Mouse (Mus musculus) mammary gland, adult 2 months (tissue): ENCODE results near the gene Fam227a. TPM values are rescaled to one million over a fixed set of nuclear protein-coding genes. Genes with fewer than 3 reads are reported as not detected.

Experiments used
- polyA plus RNA-seq: library from polyadenylated mRNA; depleted of rRNA; stranded (reverse); fragments of >200 nt; gene quantifications from 2 replicates; pipeline ENCODE4 v1.2.3, GENCODE M21; 2012; ENCODE audit warnings: low replicate concordance; rRNA removed

Gene Fam227a
- polyA plus RNA-seq = 0.86 and 1.7 TPM in 2 replicates

GRCm38 (mm10) chr15:79658531-79659375, at the start of gene Fam227a, which contains the start of gene Cby1:
Fam227a (minus strand) TSS chr15:79658956.
Cby1 (plus strand) TSS chr15:79659199.

GRCm38 (mm10) chr15:79690426-79691022, 31.8 kb upstream of the Fam227a start, which contains the start of gene Gtpbp1:
Gtpbp1 (plus strand) TSS chr15:79690845.

DNA sequence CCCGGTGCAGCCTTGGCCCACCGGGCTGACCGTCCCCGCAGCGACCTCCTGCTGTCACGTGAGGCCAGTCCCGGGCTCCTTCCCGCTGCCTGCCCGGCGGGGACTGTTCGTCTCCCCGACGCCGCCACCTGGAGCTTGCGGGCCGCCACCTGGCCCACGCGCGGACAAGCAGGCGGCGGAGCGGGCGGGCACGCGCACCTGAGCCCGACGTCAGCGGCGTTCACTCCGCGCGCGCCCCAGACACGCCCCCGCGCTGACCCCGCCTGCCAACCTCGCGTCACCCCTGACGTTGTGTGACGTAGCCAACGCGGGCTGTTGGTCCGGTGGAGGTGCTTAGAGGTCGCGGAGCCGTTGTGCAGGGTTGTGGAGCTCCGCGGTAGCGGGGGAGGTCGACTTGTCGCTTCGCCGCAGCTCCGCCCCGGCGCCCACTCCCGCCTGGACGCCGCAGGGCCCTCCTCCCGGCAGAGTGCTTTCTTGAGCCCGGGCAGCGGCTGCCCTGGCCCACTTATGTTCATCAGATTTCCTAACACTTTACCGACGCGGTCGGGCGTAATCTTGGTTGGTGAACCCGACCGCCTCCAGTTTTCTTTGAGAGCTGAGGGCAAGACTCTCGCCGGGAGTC, 29.0 kb upstream of the Fam227a start, which contains the start of gene Josd1:
Gene Josd1, minus strand, starts transcription at position 274 of the 622 bp plus-strand sequence.

GRCm38 (mm10) chr15:79670249-79670971, 11.7 kb upstream of the Fam227a start, which contains the start of gene Tomm22:
Tomm22 (plus strand) TSS chr15:79670861.

GRCm38 (mm10) chr15:79604990-79605665, 53.6 kb downstream of the Fam227a start, which contains the start of gene Dmc1:
Dmc1 (minus strand) TSS chr15:79605109.

Other genes with a start within 250 kb of the Fam227a start
- gene Csnk1e, start 203.4 kb downstream of the Fam227a start, polyA plus RNA-seq = 54.3 and 68.8 TPM in 2 replicates
- gene Kcnj4, start 153.7 kb downstream of the Fam227a start, polyA plus RNA-seq = 0.04 and 0.10 TPM in 2 replicates
- 21.8 and 42.2 TPM in 2 replicates for gene Kdelr3, start 142.5 kb downstream of the Fam227a start, polyA plus RNA-seq
- 255 and 343 TPM in 2 replicates for gene Ddx17, start 112.2 kb downstream of the Fam227a start, polyA plus RNA-seq
- 0.30 TPM in 1 of 2 replicates, not detected in the other for gene Dmc1, start 53.8 kb downstream of the Fam227a start, polyA plus RNA-seq
- 5.3 and 5.6 TPM in 2 replicates for gene Cby1, start 243 bp upstream of the Fam227a start, polyA plus RNA-seq
- 21.5 and 56.9 TPM in 2 replicates for gene Tomm22, start 11.9 kb upstream of the Fam227a start, polyA plus RNA-seq
- 34.1 and 38.1 TPM in 2 replicates for gene Josd1, start 29.0 kb upstream of the Fam227a start, polyA plus RNA-seq
- gene Gtpbp1, start 31.9 kb upstream of the Fam227a start, polyA plus RNA-seq = 49.1 and 53.4 TPM in 2 replicates
- gene Sun2, start 83.6 kb upstream of the Fam227a start, polyA plus RNA-seq = 116 and 155 TPM in 2 replicates
- 31.8 and 32.2 TPM in 2 replicates for gene Dnal4, start 118.9 kb upstream of the Fam227a start, polyA plus RNA-seq
- gene Nptxr, start 145.8 kb upstream of the Fam227a start, polyA plus RNA-seq = 1.1 and 1.6 TPM in 2 replicates
- 2.5 TPM in 1 of 2 replicates, not detected in the other for gene Npcd, start 175.3 kb upstream of the Fam227a start, polyA plus RNA-seq
- 50.6 and 89.8 TPM in 2 replicates for gene Cbx6, start 175.7 kb upstream of the Fam227a start, polyA plus RNA-seq
- gene Apobec3, start 232.7 kb upstream of the Fam227a start, polyA plus RNA-seq = 71.3 and 98.3 TPM in 2 replicates